17 mouse cellular contexts compared by ENCODE assay signal in the genomic region with DNA sequence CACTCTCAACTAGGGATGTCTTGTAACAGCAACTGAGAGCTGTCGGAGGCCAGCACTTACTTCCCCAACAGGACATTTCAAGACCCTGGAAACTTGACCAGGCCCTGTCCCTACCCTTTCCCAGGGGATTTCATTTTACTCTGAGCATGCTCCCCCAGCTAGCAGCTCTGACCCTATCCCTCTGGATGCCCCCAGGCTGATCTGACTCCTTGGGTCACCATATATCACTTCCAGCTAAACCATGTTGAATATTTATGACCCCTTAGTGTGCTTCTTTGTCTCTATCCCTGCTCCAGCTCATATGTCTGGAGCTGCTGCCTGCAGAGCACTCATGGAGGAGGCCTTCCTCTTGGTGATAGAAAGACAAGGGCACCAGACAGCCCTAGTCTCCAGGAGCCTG.
"Had no signal": no experiment of that assay in that cellular context is flagged by ENCODE, and none has a peak within 500 bp of the region (broad histone marks: within the 10 kb centered on the region; RNA-seq: fewer than 3 reads in every experiment).

No protein-coding gene starts in this region.

- H3K4me3 ChIP-seq: layer of hippocampus, adult 2 months; limb, embryonic 12.5 days; liver, embryonic 13.5 days; lung, embryonic 15.5 days; megakaryocyte, embryonic 14.5 days; myocyte; stomach, embryonic 15.5 days had no signal

- H3K9me3 ChIP-seq: limb, embryonic 12.5 days; liver, embryonic 13.5 days; lung, embryonic 15.5 days; megakaryocyte, embryonic 14.5 days; stomach, embryonic 15.5 days had no signal

- ATAC-seq: liver, postnatal 0 days had no signal

- H3K4me1 ChIP-seq: limb, embryonic 12.5 days; liver, embryonic 13.5 days; lung, embryonic 15.5 days; stomach, embryonic 15.5 days had no signal

- H3K27ac ChIP-seq: layer of hippocampus, adult 2 months; limb, embryonic 12.5 days; liver, embryonic 13.5 days; lung, embryonic 15.5 days; macrophage; stomach, embryonic 15.5 days had no signal

- H3K4me2 ChIP-seq: limb, embryonic 12.5 days; liver, embryonic 13.5 days; lung, embryonic 15.5 days; stomach, embryonic 15.5 days had no signal

- H3K9ac ChIP-seq: limb, embryonic 12.5 days; liver, embryonic 13.5 days; liver, postnatal 0 days; lung, embryonic 15.5 days; stomach, embryonic 15.5 days had no signal

- H3K36me3 ChIP-seq: liver, embryonic 13.5 days; lung, embryonic 15.5 days; stomach, embryonic 15.5 days had no signal

- H3K27me3 ChIP-seq: liver, embryonic 13.5 days; lung, embryonic 15.5 days; stomach, embryonic 15.5 days had no signal

- DNase-seq: kidney, adult 11 months; kidney, postnatal 10 days; kidney, postnatal 4 days; liver; liver, embryonic 13.5 days; liver, postnatal 0 days; lung, postnatal 14 days; right cerebral cortex, postnatal 14 days; thymus, adult 2 months; thymus, postnatal 25 days had no signal
